Mouse (Mus musculus): ENCODE measurements around the gene Slit3.

Slit3 gene

GRCm38 (mm10) chr11:35657582-35657981, 536.6 kb downstream of the Slit3 start:
- no peak for DNase-seq

DNA sequence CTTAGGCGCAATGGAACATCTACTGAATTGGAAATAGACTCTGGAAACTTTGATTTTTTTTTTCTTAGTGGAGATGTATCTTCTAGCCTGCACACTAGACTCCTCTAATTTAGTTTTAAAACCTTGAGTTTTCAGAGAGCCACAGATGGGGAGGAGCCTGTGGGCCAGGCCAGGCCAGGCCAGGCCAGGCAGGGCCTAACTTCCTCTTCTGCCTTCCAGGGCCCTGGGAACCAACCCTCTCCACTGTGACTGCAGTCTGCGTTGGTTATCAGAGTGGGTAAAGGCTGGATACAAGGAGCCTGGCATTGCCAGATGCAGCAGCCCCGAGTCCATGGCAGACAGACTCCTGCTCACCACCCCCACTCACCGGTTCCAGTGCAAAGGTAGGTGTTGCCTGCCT, 539.9 kb downstream of the Slit3 start:
- no peak for DNase-seq

DNA sequence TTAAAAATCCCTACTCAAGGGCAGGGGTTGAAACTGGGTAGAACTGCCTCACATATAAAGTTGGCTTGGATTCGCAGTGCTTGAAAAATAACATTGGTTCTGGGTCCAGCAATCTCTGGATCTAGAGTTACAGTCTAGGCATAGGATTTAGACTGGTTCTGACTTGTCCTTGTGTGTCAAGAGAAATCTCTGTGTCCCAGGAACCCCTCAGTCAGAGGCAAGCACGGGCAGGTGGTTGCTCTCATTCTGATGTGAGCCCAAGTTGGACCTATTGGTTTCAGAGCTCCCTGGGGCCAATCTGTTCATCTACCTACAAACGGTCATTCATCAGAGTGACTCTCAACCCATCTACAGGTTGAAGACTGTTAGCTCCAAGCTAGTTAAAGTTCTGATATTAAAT, 541.9 kb downstream of the Slit3 start:
- no peak for DNase-seq

DNA sequence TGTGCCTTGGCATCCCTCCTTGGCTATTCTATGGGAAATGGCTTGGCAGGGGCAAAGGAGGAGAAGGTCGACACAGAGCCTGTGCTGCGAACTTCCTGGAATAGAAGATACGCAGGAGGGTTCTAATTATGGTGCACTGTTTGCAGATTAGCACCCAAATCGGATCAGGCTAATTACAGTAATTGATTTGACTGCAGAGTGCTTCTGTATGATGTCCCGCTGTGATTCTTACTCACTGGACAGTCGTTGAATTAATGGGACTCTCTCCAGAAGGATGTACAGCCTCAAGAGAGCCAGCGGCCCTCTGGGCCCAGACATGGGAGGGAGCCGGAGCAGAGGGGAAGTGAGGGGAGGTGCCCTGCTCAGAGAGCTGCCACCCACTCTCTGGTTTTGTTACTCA, 542.6 kb downstream of the Slit3 start:
- no peak for DNase-seq

DNA sequence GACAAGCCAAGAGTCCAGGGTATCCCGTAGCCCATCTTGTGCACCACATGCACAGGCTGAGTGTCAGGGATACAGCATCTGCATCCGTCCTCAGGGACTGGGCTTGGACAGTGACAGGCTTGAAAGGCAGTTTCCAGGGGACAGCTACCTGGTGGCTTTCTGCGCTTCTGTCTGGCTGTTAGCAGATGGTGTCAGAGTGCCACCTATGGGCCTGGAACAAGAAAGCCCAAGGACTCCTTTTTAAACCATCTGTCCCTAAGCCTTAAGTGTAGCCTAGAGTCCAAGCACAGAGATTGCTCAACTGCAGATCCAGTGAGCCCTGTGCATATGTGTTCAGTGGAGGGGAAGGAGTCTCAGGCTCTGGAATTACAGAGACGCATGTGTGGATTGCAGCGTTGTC, 544.0 kb downstream of the Slit3 start:
- peak; percentile 83 for DNase-seq

GRCm38 (mm10) chr11:35667428-35667827, 546.4 kb downstream of the Slit3 start:
- DNase-seq, result peak; percentile 47

DNA sequence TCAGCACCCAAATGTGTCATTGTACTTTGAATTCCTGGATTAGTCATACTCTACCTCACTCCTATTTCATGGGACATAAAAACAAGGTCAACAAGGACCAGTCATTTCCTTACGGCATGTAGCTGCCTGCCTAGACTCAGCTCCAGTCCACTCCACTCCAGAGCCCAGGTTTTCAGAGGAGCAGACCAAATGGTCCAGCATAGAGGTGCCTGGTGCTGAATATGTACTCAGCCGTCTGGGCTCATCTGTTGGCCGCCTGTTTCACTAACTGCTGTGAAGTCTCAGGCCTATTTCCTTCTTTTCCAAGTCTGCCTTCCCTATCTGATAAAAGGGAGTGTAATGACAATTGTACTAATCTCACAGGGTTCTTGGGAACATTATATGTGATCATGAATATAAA, 547.1 kb downstream of the Slit3 start:
- peak; percentile 79 for DNase-seq

GRCm38 (mm10) chr11:35668750-35669149, 547.7 kb downstream of the Slit3 start:
- DNase-seq, result peak; percentile 96

DNA sequence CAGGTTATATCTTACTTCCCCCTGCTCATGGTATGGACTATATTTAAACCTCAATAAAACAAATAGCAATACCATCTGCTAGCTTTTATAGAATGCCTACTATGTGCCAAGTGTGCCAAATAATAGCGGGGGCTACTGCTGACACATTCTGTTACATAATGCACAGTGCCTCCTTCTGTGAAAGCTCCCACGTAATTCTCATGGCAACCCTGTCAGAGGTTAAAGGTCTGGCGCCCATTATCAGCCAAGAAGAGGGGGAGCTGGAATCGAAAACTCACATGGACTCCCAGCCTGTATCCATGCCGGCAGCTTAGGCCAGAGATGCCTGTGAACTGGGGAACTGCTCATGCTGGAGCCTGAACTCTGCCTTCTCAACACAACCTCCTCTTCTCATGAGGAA, 548.5 kb downstream of the Slit3 start:
- peak; percentile 69 for DNase-seq

DNA sequence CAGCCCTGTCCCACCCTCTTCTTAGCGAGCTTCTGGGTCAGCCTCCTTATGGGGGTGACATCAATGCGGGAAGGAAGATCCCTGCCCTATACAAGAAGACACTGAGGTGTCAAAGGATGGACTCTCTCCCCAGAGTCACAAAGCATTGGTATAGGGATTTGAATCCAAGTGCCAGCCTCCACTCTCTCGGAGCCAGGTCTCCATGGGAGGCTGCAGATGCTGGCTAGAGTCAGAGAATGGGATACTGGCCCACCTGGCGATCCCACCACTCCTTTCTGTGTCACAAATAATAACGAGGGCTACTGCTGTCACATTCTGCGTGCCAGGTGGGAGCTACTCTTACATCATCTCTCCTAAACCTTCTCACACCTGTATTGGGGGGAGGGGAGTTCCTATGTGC, 549.2 kb downstream of the Slit3 start:
- no peak for DNase-seq

DNA sequence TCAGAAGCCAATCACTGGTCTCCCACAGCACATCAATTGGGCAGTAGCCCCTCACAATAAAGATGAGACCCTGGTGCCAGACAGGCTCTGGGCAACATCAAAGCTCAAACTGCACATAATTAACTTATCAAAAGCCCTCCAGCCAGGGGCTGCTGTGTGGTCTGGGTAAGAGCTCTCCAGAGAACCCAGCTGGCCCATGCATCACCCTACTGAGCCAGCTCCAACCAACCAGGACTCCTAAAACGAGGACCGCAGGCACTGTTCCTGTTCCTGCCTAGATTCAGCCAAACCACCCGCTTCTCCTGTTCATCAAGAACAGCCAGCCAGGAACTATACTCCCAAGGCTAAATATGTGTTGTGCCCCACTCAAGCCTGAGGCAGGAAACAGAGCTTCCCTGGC, 549.7 kb downstream of the Slit3 start:
- no peak for DNase-seq

DNA sequence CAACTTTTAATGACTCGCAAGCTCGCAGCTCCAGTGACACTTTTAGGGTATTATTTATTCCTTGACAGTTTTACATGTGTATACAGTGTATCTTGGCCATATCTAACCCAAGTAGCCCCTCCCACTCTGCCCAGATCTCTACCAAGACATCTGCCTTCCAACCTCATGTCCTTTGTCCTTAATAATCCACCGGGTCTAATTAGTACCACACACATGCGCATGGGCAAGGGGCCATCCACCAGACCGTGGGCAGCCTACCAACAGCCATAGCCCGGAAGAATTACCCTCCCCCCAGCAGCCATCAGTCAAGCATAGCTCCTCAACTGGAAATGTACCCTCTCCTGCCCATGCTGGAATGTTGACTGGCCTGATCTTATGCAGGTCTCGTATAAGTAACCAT, 552.0 kb downstream of the Slit3 start:
- no peak for DNase-seq

DNA sequence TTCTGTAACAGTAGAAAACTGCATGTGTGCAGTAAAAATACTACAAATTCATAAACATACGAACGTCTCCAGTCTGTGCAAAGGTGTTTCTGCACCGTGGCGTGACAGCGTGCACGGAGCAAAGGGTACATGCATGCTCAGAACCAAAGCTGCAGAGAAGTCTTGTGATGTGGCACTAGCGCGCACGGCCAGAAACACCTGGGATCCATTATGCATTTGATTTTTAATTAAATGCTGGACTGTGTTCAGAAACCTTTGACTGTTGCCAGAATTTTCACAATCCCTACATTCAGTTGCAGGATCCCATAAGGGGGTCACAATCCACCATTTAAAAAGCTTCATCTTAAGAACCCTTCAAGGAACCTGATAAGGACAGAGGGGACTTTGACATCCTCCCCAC, 553.2 kb downstream of the Slit3 start:
- DNase-seq, result no peak

DNA sequence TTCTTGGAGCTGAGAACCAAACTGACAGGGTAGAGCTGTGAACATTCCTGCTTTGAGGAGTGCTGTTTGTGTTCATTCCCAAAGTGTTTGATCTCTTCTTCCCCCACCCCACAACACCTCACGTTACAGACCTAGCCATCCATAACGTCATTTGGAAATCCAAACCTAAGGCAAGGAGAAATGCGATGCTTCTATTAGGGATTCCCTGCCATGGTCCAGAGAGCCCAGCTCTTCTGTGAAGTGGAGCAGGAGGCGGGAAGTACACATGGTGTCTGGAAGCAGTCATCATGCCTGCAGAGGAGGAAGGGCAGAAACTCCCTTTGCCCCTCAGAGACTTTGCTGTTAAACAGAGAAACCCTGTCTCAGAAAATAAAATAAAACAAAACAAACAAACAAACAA, 555.7 kb downstream of the Slit3 start:
- no peak for DNase-seq

DNA sequence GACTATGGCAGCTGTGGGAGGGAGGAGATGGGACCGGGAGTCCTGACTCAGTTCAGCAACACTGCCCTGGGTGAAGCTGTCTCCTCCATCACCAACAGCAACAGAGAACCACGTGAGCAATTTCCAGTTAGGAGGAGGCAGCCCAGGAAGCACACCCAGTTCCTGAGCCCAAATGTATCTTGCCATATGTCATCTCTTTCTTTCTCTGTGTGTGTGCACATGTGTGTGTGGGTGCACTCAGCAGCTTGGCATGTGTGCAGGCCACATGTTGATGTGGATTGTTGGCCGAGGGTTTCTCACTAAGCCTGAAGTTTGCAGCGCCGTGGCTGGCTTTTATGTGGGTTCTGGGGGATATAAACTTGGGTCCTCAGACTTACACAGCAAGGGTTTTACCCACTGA, 559.0 kb downstream of the Slit3 start:
- DNase-seq, result no peak

GRCm38 (mm10) chr11:35687316-35687715, 566.3 kb downstream of the Slit3 start:
- no peak for DNase-seq

DNA sequence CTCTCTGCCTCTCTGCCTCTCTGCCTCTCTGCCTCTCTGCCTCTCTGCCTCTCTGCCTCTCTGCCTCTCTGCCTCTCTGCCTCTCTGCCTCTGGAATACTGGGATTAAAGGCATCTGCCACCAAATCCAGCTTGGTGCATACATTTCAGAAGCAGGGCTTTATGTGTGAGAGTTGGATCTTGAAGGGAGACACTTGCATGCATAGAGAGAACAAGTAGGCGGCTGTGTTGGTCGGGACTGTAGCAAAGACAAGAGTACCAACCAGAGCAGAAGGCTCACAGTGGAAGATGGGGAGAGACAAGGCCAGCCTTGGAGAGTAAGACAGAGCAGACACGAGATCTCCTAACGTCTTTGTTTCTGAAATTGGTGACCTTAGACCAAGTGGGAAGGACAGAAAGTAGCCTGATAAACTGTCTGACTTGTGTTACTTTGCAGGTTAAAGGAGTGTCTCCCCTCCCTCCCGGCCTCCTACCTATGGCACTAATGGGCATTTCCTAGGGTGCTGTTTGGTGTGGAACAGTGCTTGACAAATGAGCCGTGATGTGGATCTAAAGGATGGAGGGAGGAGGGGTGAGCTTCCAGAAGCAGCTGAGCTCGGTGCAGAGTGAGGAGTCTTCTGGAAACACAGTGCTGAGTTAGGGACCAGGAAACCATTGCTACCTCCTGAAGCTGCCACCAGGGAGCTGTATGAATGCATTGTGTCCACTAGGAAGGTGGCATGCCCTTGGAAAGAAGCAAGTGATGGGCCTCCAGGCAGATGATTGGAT, 569.7 kb downstream of the Slit3 start:
- no peak for DNase-seq

- peak; percentile 48 for DNase-seq
Measured at GRCm38 (mm10) chr11:35693136-35693535, 572.1 kb downstream of the Slit3 start.

- DNase-seq, result no peak
Measured at GRCm38 (mm10) chr11:35693625-35694024, 572.6 kb downstream of the Slit3 start.

GRCm38 (mm10) chr11:35697476-35697875, 576.5 kb downstream of the Slit3 start:
- DNase-seq, result no peak

DNA sequence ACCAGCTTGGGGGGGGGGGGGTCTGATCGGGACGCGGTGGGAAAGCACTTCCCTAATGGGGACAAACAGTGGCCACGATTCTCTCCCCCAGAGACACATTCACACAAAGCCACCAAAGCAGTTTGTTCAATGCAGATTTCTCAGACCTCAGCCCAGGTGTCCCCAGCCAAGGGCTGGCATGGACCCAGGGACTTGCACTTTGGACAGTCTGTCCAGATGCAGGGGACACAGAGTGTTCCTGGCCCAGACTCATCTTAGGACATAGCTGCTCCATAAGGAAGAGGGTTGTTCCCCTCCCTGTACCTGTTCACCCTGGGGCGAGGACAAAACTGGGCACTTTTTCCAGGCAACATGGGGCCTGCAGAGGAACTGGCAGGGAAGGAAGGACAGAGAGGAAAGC, 577.9 kb downstream of the Slit3 start:
- no peak for DNase-seq

DNA sequence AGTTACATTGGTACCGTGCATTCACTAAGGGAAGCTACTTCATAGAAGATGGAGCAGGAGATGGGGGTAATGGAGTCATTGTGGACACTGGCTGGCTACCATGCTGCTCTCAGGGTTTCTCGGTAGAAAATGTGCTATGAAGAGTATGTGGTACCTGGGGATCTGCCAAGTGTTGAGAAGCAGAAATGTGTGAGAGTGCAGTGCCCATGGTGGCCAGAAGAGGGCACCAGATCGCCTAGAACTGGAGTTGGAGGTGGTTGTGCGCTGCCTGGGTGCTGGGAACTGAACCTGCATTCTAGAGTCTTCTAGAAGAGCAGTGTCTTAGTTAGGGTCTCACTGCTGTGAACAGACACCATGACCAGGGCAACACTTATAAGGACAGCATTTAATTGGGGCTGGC, 582.4 kb downstream of the Slit3 start:
- no peak for DNase-seq

DNA sequence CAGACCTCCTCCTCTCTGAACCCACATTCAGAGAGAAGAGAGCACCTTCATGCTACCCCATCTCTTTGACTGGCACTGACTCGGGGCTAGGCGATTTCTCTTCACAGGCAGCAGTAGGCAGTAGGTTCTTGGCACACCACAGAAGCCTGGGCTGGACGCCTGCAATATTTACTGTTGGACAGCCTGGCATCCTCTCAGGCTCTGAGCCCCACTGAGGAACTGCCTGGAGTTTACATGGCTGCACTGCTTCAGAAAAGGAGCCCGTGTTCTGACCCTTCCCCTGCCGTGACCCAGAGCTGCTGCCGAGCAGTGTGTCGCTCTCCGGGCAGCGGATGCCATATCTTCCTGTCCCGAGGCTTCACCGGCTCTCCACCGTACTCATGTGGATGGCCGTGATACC, 583.4 kb downstream of the Slit3 start:
- DNase-seq, result peak; percentile 25

DNA sequence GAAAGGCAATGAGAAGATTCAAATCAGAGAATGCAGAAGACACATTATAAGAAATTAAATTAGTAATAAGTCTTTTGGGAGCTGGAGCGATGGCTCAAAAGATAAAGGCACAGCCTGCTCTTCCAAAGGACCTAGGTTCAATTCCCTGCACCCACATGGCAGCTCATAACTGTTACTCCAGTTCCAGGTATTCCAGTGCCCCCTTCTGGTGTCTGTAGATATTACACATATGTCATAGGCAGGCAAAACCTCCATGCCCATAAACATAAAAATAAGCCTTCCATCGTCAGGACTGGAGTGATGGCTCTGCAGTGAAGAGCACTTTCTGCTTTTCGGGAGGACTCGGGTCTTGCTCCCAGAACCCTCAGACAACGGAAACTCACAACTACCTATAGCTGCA, 583.9 kb downstream of the Slit3 start:
- DNase-seq, result no peak

DNA sequence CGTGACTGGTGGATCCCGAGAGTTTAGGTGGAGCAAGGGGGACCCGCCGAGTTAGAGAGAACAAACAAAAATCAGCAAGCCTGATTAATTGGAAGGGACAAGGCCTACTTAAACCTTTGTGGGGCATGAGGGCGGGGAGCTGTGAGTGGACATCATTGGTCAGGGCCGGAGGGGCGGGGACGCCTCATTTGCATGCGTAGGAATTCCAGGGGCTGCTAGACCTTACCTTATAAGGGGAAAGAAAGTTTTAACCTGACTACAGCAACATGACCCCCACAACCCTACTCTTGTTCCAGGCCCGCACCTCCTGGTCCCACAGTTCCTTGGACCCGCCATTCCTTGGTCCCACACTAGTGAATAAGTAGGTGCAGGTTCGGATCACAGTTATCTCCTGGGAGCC, 586.4 kb downstream of the Slit3 start:
- DNase-seq, result no peak
